Mouse (Mus musculus) liver, embryonic 14.5 days (tissue): ENCODE results near the gene Slc12a1.

Experiments used
- CTCF ChIP-seq: IDR thresholded peaks from 2 replicates; pipeline ENCODE4 v1.5.1; 2016; ENCODE audit warnings: antibody characterized with exemption, low read depth, control low read depth
- EP300 ChIP-seq: IDR thresholded peaks from 2 replicates; pipeline ENCODE4 v1.6.1; 2016; ENCODE audit warnings: antibody characterized with exemption, low read depth

DNA sequence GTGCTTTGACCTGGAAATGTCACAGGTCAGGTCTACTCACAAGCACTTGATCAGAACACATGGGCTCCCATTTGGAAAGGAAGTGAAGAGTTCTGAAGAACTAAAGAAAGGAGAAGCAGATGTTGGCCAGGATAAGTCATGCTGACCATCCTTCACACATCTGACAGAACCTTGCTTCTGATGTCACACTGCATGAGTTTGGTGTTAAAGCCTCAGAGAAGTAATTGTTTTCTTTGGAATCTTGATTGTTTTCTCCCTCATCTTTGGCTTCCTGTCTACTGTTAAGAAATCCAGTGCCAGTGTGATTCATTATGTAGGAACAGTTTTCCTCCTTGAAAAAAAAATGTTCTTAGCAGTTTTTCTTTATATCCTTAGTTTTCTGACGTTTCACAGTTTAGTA, 116.6 kb downstream of the Slc12a1 start:
- TF ChIP-seq CTCF, result no peak
- no peak for TF ChIP-seq EP300
